ENCODE assay signal across 21 mouse cellular contexts in the genomic region with DNA sequence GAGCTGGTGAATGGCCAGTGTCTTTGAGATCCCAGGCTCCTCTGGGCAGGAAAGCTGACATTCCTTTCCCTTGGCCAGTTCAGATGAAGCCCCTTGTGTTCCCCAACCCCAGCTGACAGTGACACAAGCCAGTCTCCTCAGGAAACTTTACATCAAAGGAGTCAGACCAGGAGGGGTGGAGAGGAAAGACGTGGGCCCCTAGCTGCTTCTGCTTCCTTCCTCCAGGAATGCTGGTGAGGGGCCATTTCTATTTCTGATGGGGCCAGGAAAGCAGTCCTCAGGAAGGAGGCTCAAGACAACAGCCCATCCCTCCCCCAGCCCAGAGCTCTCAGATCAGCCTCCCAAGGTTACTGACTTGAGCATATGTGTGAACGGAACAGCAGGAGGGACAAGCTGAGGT. TPM values are rescaled to one million over a fixed set of nuclear protein-coding genes. Genes with fewer than 3 reads are reported as not detected.
DNase-seq lines count a peak whose midpoint lies in the region; ATAC-seq and TF ChIP-seq lines count a peak whose summit lies in the region.
"Had no signal": no experiment of that assay in that cellular context is flagged by ENCODE, and none has a peak within 500 bp of the region (broad histone marks: within the 10 kb centered on the region; RNA-seq: fewer than 3 reads in every experiment).

No protein-coding gene starts in this region.

- peaks cover 9% of the 10 kb centered on the region in 2 experiments; a peak in 3 of 4 replicates for H3K4me1 ChIP-seq in heart, embryonic 14.5 days (ENCODE audit: control insufficient read depth in 2 of 2, insufficient read depth in 2 of 2, low read length in 2 of 2)
- no peaks in the 10 kb centered on the region for H3K4me1 ChIP-seq in kidney, embryonic 14.5 days (ENCODE audit: control insufficient read depth, insufficient read depth, low read length)
- H3K4me1 ChIP-seq in lung, postnatal 0 days (ENCODE audit: insufficient read depth, low read depth, low read length): no peaks in the 10 kb centered on the region
- 0 out of 2 replicates have a peak, but pooled peaks cover 2% of the 10 kb centered on the region for H3K4me1 ChIP-seq in stomach, embryonic 15.5 days
- H3K4me1 ChIP-seq: hindbrain, embryonic 15.5 days; midbrain, embryonic 15.5 days had no signal

- DNase-seq in heart, postnatal 36 days: no peak
- DNase-seq in kidney, postnatal 10 days: peak; percentile 44
- no peak for DNase-seq in lung, postnatal 0 days (ENCODE audit: low spot score)
- no peak for DNase-seq in lung, postnatal 36 days
- no peak for DNase-seq in cerebellum, postnatal 25 days
- DNase-seq: cerebellum, adult 8-10 months; gastrocnemius, postnatal 10 days; kidney, adult 18-20 months; lung, postnatal 14 days; thymus, adult 18-20 months; thymus, postnatal 4 days had no signal

- no peaks in the 10 kb centered on the region for H3K36me3 ChIP-seq in heart, embryonic 14.5 days (ENCODE audit: control insufficient read depth, insufficient read depth, low read length)
- no peaks in the 10 kb centered on the region for H3K36me3 ChIP-seq in kidney, embryonic 14.5 days (ENCODE audit: control insufficient read depth, insufficient read depth, low read length)
- H3K36me3 ChIP-seq in lung, postnatal 0 days (ENCODE audit: insufficient read depth, low read length): no peaks in the 10 kb centered on the region
- no peaks in the 10 kb centered on the region for H3K36me3 ChIP-seq in stomach, embryonic 15.5 days
- H3K36me3 ChIP-seq: embryonic facial prominence, embryonic 13.5 days; hindbrain, embryonic 15.5 days; limb, embryonic 12.5 days; midbrain, embryonic 15.5 days had no signal

- no peak overlapping the region for H3K4me2 ChIP-seq in heart, embryonic 14.5 days (ENCODE audit: low read length)
- no peak overlapping the region for H3K4me2 ChIP-seq in kidney, embryonic 14.5 days (replicated peaks; ENCODE audit: low read depth, low read length)
- no peak overlapping the region for H3K4me2 ChIP-seq in lung, postnatal 0 days (replicated peaks; ENCODE audit: low read depth, low read length)
- H3K4me2 ChIP-seq in stomach, embryonic 15.5 days: no peak overlapping the region
- H3K4me2 ChIP-seq: embryonic facial prominence, embryonic 13.5 days; hindbrain, embryonic 15.5 days; limb, embryonic 12.5 days; midbrain, embryonic 15.5 days had no signal

- no peak overlapping the region for H3K9ac ChIP-seq in heart, embryonic 14.5 days (ENCODE audit: low read length)
- H3K9ac ChIP-seq in kidney, embryonic 14.5 days (ENCODE audit: low read depth, low read length): no peak overlapping the region
- H3K9ac ChIP-seq in lung, postnatal 0 days (replicated peaks; ENCODE audit: low read depth): no peak overlapping the region
- H3K9ac ChIP-seq in stomach, embryonic 15.5 days: no peak overlapping the region
- H3K9ac ChIP-seq: embryonic facial prominence, embryonic 13.5 days; hindbrain, embryonic 15.5 days; limb, embryonic 12.5 days; midbrain, embryonic 15.5 days had no signal

- H3K27me3 ChIP-seq in heart, embryonic 14.5 days (ENCODE audit: control insufficient read depth, insufficient read depth, low read length): no peaks in the 10 kb centered on the region
- H3K27me3 ChIP-seq in kidney, embryonic 14.5 days (ENCODE audit: control insufficient read depth, insufficient read depth, low read length): no peaks in the 10 kb centered on the region
- H3K27me3 ChIP-seq in lung, postnatal 0 days (replicated peaks; ENCODE audit: insufficient read depth, low read length): no peaks in the 10 kb centered on the region
- H3K27me3 ChIP-seq in stomach, embryonic 15.5 days (replicated peaks): no peaks in the 10 kb centered on the region
- H3K27me3 ChIP-seq: embryonic facial prominence, embryonic 13.5 days; hindbrain, embryonic 15.5 days; limb, embryonic 12.5 days; midbrain, embryonic 15.5 days had no signal

- ATAC-seq in heart, embryonic 14.5 days (ENCODE audit: insufficient number of reproducible peaks, insufficient read depth, low FRiP score, low read depth): peak; percentile 52; the same call in 1 of the 2 replicates
- no peak for ATAC-seq in kidney, embryonic 14.5 days (ENCODE audit: low FRiP score, low TSS enrichment)
- ATAC-seq in lung, postnatal 0 days: peak; percentile 48; the same call in 1 of the 2 replicates
- ATAC-seq in stomach, embryonic 15.5 days (ENCODE audit: insufficient read depth, low FRiP score, low read depth): peak; percentile 30; the same call in 1 of the 2 replicates
- ATAC-seq: forebrain, embryonic 14.5 days; midbrain, embryonic 15.5 days had no signal

- H3K4me3 ChIP-seq in heart, embryonic 14.5 days (ENCODE audit: control insufficient read depth in 1 of 2, insufficient read depth in 1 of 2, low read depth in 1 of 2, low read length in 2 of 2): no peak overlapping the region
- no peak overlapping the region for H3K4me3 ChIP-seq in kidney, embryonic 14.5 days (ENCODE audit: low read length)
- H3K4me3 ChIP-seq in lung, postnatal 0 days (ENCODE audit: low read depth, low read length): no peak overlapping the region
- no peak overlapping the region for H3K4me3 ChIP-seq in stomach, embryonic 15.5 days (replicated peaks)
- H3K4me3 ChIP-seq: embryonic facial prominence, embryonic 13.5 days; hindbrain, embryonic 15.5 days; limb, embryonic 12.5 days; megakaryocyte, embryonic 14.5 days; midbrain, embryonic 15.5 days; myocyte had no signal

- H3K9me3 ChIP-seq in heart, embryonic 14.5 days (ENCODE audit: control insufficient read depth, low read length): no peaks in the 10 kb centered on the region
- H3K9me3 ChIP-seq in kidney, embryonic 14.5 days (ENCODE audit: control insufficient read depth, low read length): no peaks in the 10 kb centered on the region
- H3K9me3 ChIP-seq in lung, postnatal 0 days (ENCODE audit: low read length): no peaks in the 10 kb centered on the region
- no peaks in the 10 kb centered on the region for H3K9me3 ChIP-seq in stomach, embryonic 15.5 days
- H3K9me3 ChIP-seq: embryonic facial prominence, embryonic 13.5 days; hindbrain, embryonic 15.5 days; limb, embryonic 12.5 days; megakaryocyte, embryonic 14.5 days; midbrain, embryonic 15.5 days had no signal

- TF ChIP-seq EP300 in lung, postnatal 0 days (IDR thresholded peaks at IDR 0.05): no peak

- TF ChIP-seq CTCF in lung, postnatal 0 days (IDR thresholded peaks at IDR 0.05): no peak

- WGBS in heart, embryonic 14.5 days: 24% methylated on average over 2 of the region's 2 CpGs
- WGBS in kidney, embryonic 14.5 days: 32% methylated on average over 2 of the region's 2 CpGs
- 25% methylated on average over 2 of the region's 2 CpGs for WGBS in lung, postnatal 0 days
- 40% methylated on average over 2 of the region's 2 CpGs for WGBS in stomach, embryonic 15.5 days

- peak overlapping the region; percentile 25 to 41; a peak in 3 of 4 replicates for H3K27ac ChIP-seq in heart, embryonic 14.5 days (replicated peaks in 1 of 2; ENCODE audit: control insufficient read depth in 1 of 2, insufficient read depth in 1 of 2, low read depth in 2 of 2, low read length in 2 of 2)
- H3K27ac ChIP-seq in kidney, embryonic 14.5 days (ENCODE audit: low read depth, low read length): no peak overlapping the region
- H3K27ac ChIP-seq in lung, postnatal 0 days (ENCODE audit: low read length): no peak overlapping the region
- no peak overlapping the region; the same call in 1 of the 2 replicates for H3K27ac ChIP-seq in stomach, embryonic 15.5 days
- H3K27ac ChIP-seq: embryonic facial prominence, embryonic 13.5 days; hindbrain, embryonic 15.5 days; limb, embryonic 12.5 days; midbrain, embryonic 15.5 days had no signal

- intact Hi-C loops in heart, postnatal 36 days (cut with DNase I): no loop called here

RNA-seq across cellular contexts. Expression of a gene that starts 16.8 kb away (rescaled TPM):
- polyA plus RNA-seq in heart, embryonic 14.5 days (2014; fragmentation: Nextera tagmentation; extraction: Ambion mirVana): 27.8 and 28.2 TPM in 2 replicates
- total RNA-seq in heart, postnatal 36 days (2021): 10 to 100 TPM; 16.6 to 20.4 TPM
- 14.6 and 20.6 TPM in 2 replicates for polyA plus RNA-seq in kidney, embryonic 14.5 days (2014; fragmentation: Nextera tagmentation; extraction: Ambion mirVana)
- 42.7 and 47.5 TPM in 2 replicates for polyA plus RNA-seq in lung, postnatal 0 days (2015; fragmentation: Nextera tagmentation; extraction: Ambion mirVana)
- 26.9 and 29.8 TPM in 2 replicates for polyA plus RNA-seq in stomach, embryonic 15.5 days (2015; fragmentation: Nextera tagmentation; extraction: Ambion mirVana)

RNA-seq across cellular contexts. Expression of a gene that starts 25.0 kb away (rescaled TPM):
- 20.8 and 25.8 TPM in 2 replicates for polyA plus RNA-seq in heart, embryonic 14.5 days (2014; fragmentation: Nextera tagmentation; extraction: Ambion mirVana)
- 1 to 10 TPM; 6.8 to 6.9 TPM for total RNA-seq in heart, postnatal 36 days (2021)
- polyA plus RNA-seq in kidney, embryonic 14.5 days (2014; fragmentation: Nextera tagmentation; extraction: Ambion mirVana): 24.2 and 29.4 TPM in 2 replicates
- 14.6 and 17.2 TPM in 2 replicates for polyA plus RNA-seq in lung, postnatal 0 days (2015; fragmentation: Nextera tagmentation; extraction: Ambion mirVana)
- 25.8 and 26.5 TPM in 2 replicates for polyA plus RNA-seq in stomach, embryonic 15.5 days (2015; fragmentation: Nextera tagmentation; extraction: Ambion mirVana)

RNA-seq across cellular contexts. Expression of a gene that starts 30.6 kb away (rescaled TPM):
- 0.07 and 0.23 TPM in 2 replicates for polyA plus RNA-seq in heart, embryonic 14.5 days (2014; fragmentation: Nextera tagmentation; extraction: Ambion mirVana)
- under 1 TPM; 0.24 to 0.31 TPM for total RNA-seq in heart, postnatal 36 days (2021)
- not detected in 2 replicates for polyA plus RNA-seq in kidney, embryonic 14.5 days (2014; fragmentation: Nextera tagmentation; extraction: Ambion mirVana)
- polyA plus RNA-seq in lung, postnatal 0 days (2015; fragmentation: Nextera tagmentation; extraction: Ambion mirVana): 0.19 and 0.31 TPM in 2 replicates
- 0.59 and 0.65 TPM in 2 replicates for polyA plus RNA-seq in stomach, embryonic 15.5 days (2015; fragmentation: Nextera tagmentation; extraction: Ambion mirVana)
- polyA plus RNA-seq: forebrain, embryonic 14.5 days; limb, embryonic 12.5 days; myocyte had no signal

RNA-seq across cellular contexts. Expression of a gene that starts 35.7 kb away (rescaled TPM):
- polyA plus RNA-seq in heart, embryonic 14.5 days (2014; fragmentation: Nextera tagmentation; extraction: Ambion mirVana): 126 and 129 TPM in 2 replicates
- 10 to 100 TPM; 69.1 to 69.9 TPM for total RNA-seq in heart, postnatal 36 days (2021)
- 183 and 185 TPM in 2 replicates for polyA plus RNA-seq in kidney, embryonic 14.5 days (2014; fragmentation: Nextera tagmentation; extraction: Ambion mirVana)
- polyA plus RNA-seq in lung, postnatal 0 days (2015; fragmentation: Nextera tagmentation; extraction: Ambion mirVana): 98.4 and 103 TPM in 2 replicates
- 133 and 134 TPM in 2 replicates for polyA plus RNA-seq in stomach, embryonic 15.5 days (2015; fragmentation: Nextera tagmentation; extraction: Ambion mirVana)

RNA-seq across cellular contexts. Expression of a gene that starts 54.8 kb away (rescaled TPM):
- 72.7 and 80.2 TPM in 2 replicates for polyA plus RNA-seq in heart, embryonic 14.5 days (2014; fragmentation: Nextera tagmentation; extraction: Ambion mirVana)
- total RNA-seq in heart, postnatal 36 days (2021): 10 to 100 TPM; 73.7 to 91.4 TPM
- polyA plus RNA-seq in kidney, embryonic 14.5 days (2014; fragmentation: Nextera tagmentation; extraction: Ambion mirVana): 101 and 102 TPM in 2 replicates
- 66.7 and 74.5 TPM in 2 replicates for polyA plus RNA-seq in lung, postnatal 0 days (2015; fragmentation: Nextera tagmentation; extraction: Ambion mirVana)
- polyA plus RNA-seq in stomach, embryonic 15.5 days (2015; fragmentation: Nextera tagmentation; extraction: Ambion mirVana): 89.4 and 91.5 TPM in 2 replicates

Comparison
In these comparisons a context has a peak if more than half of its experiments do, and no peak if none do; other contexts are left out.
1. H3K27ac ChIP-seq: peak in heart, embryonic 14.5 days (2 of 2); none in kidney, embryonic 14.5 days (single experiment), lung, postnatal 0 days (single experiment) and stomach, embryonic 15.5 days (single experiment).